ENCODE assay signal across 8 mouse cellular contexts in the genomic region with DNA sequence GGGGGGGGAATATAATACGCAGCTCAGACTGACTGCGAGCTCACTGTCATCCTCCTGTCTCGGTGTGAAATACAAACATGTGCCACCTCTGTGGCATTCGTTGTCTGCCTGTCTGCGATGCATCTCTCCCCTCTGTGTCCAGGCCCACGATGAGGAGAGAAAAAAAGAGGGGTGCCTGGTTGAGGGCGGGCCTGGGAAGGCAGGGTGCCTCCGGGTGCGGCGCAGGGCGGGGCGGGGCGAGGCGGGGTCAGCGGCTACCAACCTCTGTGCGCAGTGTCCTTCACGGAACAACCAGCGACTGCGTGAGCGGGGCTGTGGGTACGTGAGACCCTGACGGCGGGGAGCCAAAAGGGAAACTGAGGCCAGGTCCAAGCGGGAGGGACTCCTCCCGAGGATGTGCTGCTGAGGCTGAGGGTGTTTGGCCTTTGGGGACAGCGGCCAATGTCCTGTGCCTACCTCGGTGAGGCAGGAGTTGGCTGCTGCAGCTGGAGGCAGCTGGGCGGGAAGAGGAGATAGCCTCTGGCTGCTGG. TPM values are rescaled to one million over a fixed set of nuclear protein-coding genes. Genes with fewer than 3 reads are reported as not detected.
DNase-seq lines count a peak whose midpoint lies in the region; ATAC-seq and TF ChIP-seq lines count a peak whose summit lies in the region.

A gene (plus strand): TSS at position 266 of the 530 bp plus-strand sequence.
A gene (minus strand): TSS at position 461 of the 530 bp plus-strand sequence.

- H3K4me3 ChIP-seq in ES-Bruce4 (ENCODE audit: low read depth, low read length) = peak within 1 kb of the TSS; percentile 61
- peak within 1 kb of the TSS; percentile 65 to 78 for H3K4me3 ChIP-seq in liver, embryonic 14.5 days (ENCODE audit: insufficient read depth in 1 of 2, low read depth in 2 of 2, low read length in 2 of 2)
- H3K4me3 ChIP-seq in neural tube, embryonic 12.5 days = peak within 1 kb of the TSS; percentile 21

- DNase-seq in adrenal gland, postnatal 4 days (ENCODE audit: low spot score in 2 of 2) = peak; percentile 38 to 57
- peak; percentile 69 for DNase-seq in gastrocnemius, postnatal 25 days
- DNase-seq in induced T-regulatory cell, adult 2 months (ENCODE audit: low read depth) = peak; percentile 87
- DNase-seq in liver, embryonic 14.5 days (ENCODE audit: low read depth in 3 of 3, low spot score in 3 of 3) = peak in 1 of 3 experiments; percentile 62
- peak; percentile 86 for DNase-seq in thymus, postnatal 4 days
- DNase-seq in cerebellum, adult 18-20 months = no peak

- no peaks in the 10 kb centered on the region for H3K36me3 ChIP-seq in ES-Bruce4 (ENCODE audit: control insufficient read depth, insufficient read depth, low read length, poor library complexity, severe bottlenecking)
- no peaks in the 10 kb centered on the region for H3K36me3 ChIP-seq in liver, embryonic 14.5 days (replicated peaks; ENCODE audit: control insufficient read depth, insufficient read depth, low read depth)
- no peaks in the 10 kb centered on the region for H3K36me3 ChIP-seq in neural tube, embryonic 12.5 days

- H3K27ac ChIP-seq in ES-Bruce4 (ENCODE audit: insufficient read depth, low read length) = peak within 1 kb of the TSS; percentile 1; the same call in 1 of the 2 replicates
- peak within 1 kb of the TSS; percentile 82 for H3K27ac ChIP-seq in liver, embryonic 14.5 days
- H3K27ac ChIP-seq in neural tube, embryonic 12.5 days = no peak within 1 kb of the TSS

- H3K4me1 ChIP-seq in ES-Bruce4 (ENCODE audit: control insufficient read depth, insufficient read depth, low read length) = peaks cover 2% of the 10 kb centered on the region
- H3K4me1 ChIP-seq in liver, embryonic 14.5 days (replicated peaks; ENCODE audit: control insufficient read depth in 2 of 2, insufficient read depth in 2 of 2, low read length in 1 of 2) = peaks cover 27 to 33% of the 10 kb centered on the region in 2 experiments
- peaks cover 15% of the 10 kb centered on the region for H3K4me1 ChIP-seq in neural tube, embryonic 12.5 days

- peak within 1 kb of the TSS; percentile 20 for H3K9ac ChIP-seq in ES-Bruce4 (ENCODE audit: low read depth, poor library complexity, severe bottlenecking)
- H3K9ac ChIP-seq in liver, embryonic 14.5 days (replicated peaks) = peak within 1 kb of the TSS; percentile 88
- H3K9ac ChIP-seq in neural tube, embryonic 12.5 days = peak within 1 kb of the TSS; percentile 40

- TF ChIP-seq EP300 in ES-Bruce4 (IDR thresholded peaks at IDR 0.05; ENCODE audit: insufficient read depth, low read depth, low read length) = no peak
- no peak for TF ChIP-seq EP300 in liver, embryonic 14.5 days (IDR thresholded peaks at IDR 0.05; ENCODE audit: low read depth)

- WGBS in liver, embryonic 14.5 days (ENCODE audit: insufficient replicate concordance) = under 1% methylated on average over 28 of the region's 28 CpGs
- 2% methylated on average over 28 of the region's 28 CpGs for WGBS in neural tube, embryonic 12.5 days

- H3K4me2 ChIP-seq in liver, embryonic 14.5 days (ENCODE audit: low read depth) = peak within 1 kb of the TSS; percentile 91
- peak within 1 kb of the TSS; percentile 86 for H3K4me2 ChIP-seq in neural tube, embryonic 12.5 days (replicated peaks)

- H3K27me3 ChIP-seq in ES-Bruce4 (ENCODE audit: control insufficient read depth, insufficient read depth, low read length, poor library complexity, severe bottlenecking) = no peaks in the 10 kb centered on the region
- no peaks in the 10 kb centered on the region for H3K27me3 ChIP-seq in liver, embryonic 14.5 days (ENCODE audit: control insufficient read depth, insufficient read depth, low read length)
- peaks cover 12% of the 10 kb centered on the region; the same call in 1 of the 2 replicates for H3K27me3 ChIP-seq in neural tube, embryonic 12.5 days (replicated peaks)

- no peak for TF ChIP-seq POLR2A in ES-Bruce4 (IDR thresholded peaks at IDR 0.05; ENCODE audit: insufficient read depth, low read length)

- H3K9me3 ChIP-seq in ES-Bruce4 (replicated peaks; ENCODE audit: control insufficient read depth, insufficient read depth, low read length, poor library complexity, severe bottlenecking) = no peaks in the 10 kb centered on the region
- H3K9me3 ChIP-seq in liver, embryonic 14.5 days (ENCODE audit: control insufficient read depth, low read length) = no peaks in the 10 kb centered on the region
- H3K9me3 ChIP-seq in neural tube, embryonic 12.5 days = no peaks in the 10 kb centered on the region

- no peak for TF ChIP-seq CTCF in ES-Bruce4 (IDR thresholded peaks at IDR 0.05; ENCODE audit: low read depth, low read length)
- TF ChIP-seq CTCF in liver, embryonic 14.5 days (IDR thresholded peaks at IDR 0.05; ENCODE audit: low read depth) = no peak

- peak; percentile 85 for ATAC-seq in liver, embryonic 14.5 days (ENCODE audit: insufficient read depth)
- ATAC-seq in neural tube, embryonic 12.5 days (ENCODE audit: low FRiP score, low read depth) = no peak

RNA-seq across cellular contexts. Expression of the first gene that starts in this region (rescaled TPM):
- polyA plus RNA-seq in ES-Bruce4 (2011; ENCODE audit: insufficient read depth, insufficient read length, low read depth, missing spikeins) = 25.9 and 31.9 TPM in 2 replicates
- 100 to 1,000 TPM; 168 to 169 TPM for total RNA-seq in adrenal gland, postnatal 4 days (2021)
- 10 to 100 TPM; 21.2 to 34.5 TPM for total RNA-seq in gastrocnemius, postnatal 25 days (2021)
- 98.4 and 108 TPM in 2 replicates for polyA plus RNA-seq in liver, embryonic 14.5 days (2012; rRNA removed)
- polyA plus RNA-seq in liver, embryonic 14.5 days (2014; fragmentation: Nextera tagmentation; extraction: Ambion mirVana) = 243 and 246 TPM in 2 replicates
- polyA plus RNA-seq in neural tube, embryonic 12.5 days (2016; fragmentation: Nextera tagmentation; extraction: Ambion mirVana) = 15.7 and 18.2 TPM in 2 replicates

RNA-seq across cellular contexts. Expression of the second gene that starts in this region (rescaled TPM):
- 25.1 and 28.1 TPM in 2 replicates for polyA plus RNA-seq in ES-Bruce4 (2011; ENCODE audit: insufficient read depth, insufficient read length, low read depth, missing spikeins)
- total RNA-seq in adrenal gland, postnatal 4 days (2021) = 10 to 100 TPM; 38.1 to 43.3 TPM
- total RNA-seq in gastrocnemius, postnatal 25 days (2021) = 10 to 100 TPM; 18.6 to 21.4 TPM
- polyA plus RNA-seq in liver, embryonic 14.5 days (2012; rRNA removed) = 9.8 and 10.9 TPM in 2 replicates
- polyA plus RNA-seq in liver, embryonic 14.5 days (2014; fragmentation: Nextera tagmentation; extraction: Ambion mirVana) = 15.5 and 17.7 TPM in 2 replicates
- polyA plus RNA-seq in neural tube, embryonic 12.5 days (2016; fragmentation: Nextera tagmentation; extraction: Ambion mirVana) = 39.1 and 42.6 TPM in 2 replicates

Comparison
In these comparisons a context has a peak if more than half of its experiments do, and no peak if none do; other contexts are left out.
1. RNA of the first gene that starts in this region (total RNA-seq): 168 to 169 TPM in adrenal gland, postnatal 4 days; 21.2 to 34.5 TPM in gastrocnemius, postnatal 25 days; every median in the first group is over 4 times any median in the second.
2. H3K4me3 ChIP-seq: peak in every context shown above with its lines; median percentile 72 in liver, embryonic 14.5 days; 61 in ES-Bruce4; 21 in neural tube, embryonic 12.5 days.
3. H3K9ac ChIP-seq: peak in every context shown above with its lines; median percentile 88 in liver, embryonic 14.5 days; 40 in neural tube, embryonic 12.5 days; 20 in ES-Bruce4.
4. DNase-seq: peak in adrenal gland, postnatal 4 days (2 of 2), gastrocnemius, postnatal 25 days (single experiment), induced T-regulatory cell, adult 2 months (single experiment) and thymus, postnatal 4 days (single experiment); none in cerebellum, adult 18-20 months (0 of 2).